Mouse (Mus musculus): ENCODE data around the gene Tril. TPM values are rescaled to one million over a fixed set of nuclear protein-coding genes. Genes with fewer than 3 reads are reported as not detected.

The Tril gene
- polyA plus RNA-seq, 1 experiment, result 2.3 TPM

GRCm38 (mm10) chr6:53853546-53853945 is 32.9 kb upstream of the Tril start:
- DNase-seq (ENCODE audit: low read depth in 1 of 2, low spot score in 2 of 2), result no peak
- Histone ChIP-seq H3K36me3 (ENCODE audit: control insufficient read depth, insufficient read depth, low read length) (no peaks in the 10 kb centered on the region), H3K27ac (ENCODE audit: insufficient read depth, low read length) (no peak overlapping the region), H3K27me3 (ENCODE audit: control insufficient read depth, insufficient read depth, low read length) (no peaks in the 10 kb centered on the region), H3K4me1 (ENCODE audit: control insufficient read depth, insufficient read depth, insufficient read length) (no peaks in the 10 kb centered on the region), H3K4me3 (ENCODE audit: extremely low read depth, insufficient read depth, insufficient read length) (no peak overlapping the region)
- TF ChIP-seq POLR2A (IDR thresholded peaks at IDR 0.05; ENCODE audit: low read depth, low read length), result no peak
- no peak for TF ChIP-seq CTCF (IDR thresholded peaks at IDR 0.05; ENCODE audit: extremely low read depth, insufficient read depth, insufficient read length, insufficient replicate concordance)
- WGBS, result 86% methylated on average over 3 of the region's 3 CpGs

DNA sequence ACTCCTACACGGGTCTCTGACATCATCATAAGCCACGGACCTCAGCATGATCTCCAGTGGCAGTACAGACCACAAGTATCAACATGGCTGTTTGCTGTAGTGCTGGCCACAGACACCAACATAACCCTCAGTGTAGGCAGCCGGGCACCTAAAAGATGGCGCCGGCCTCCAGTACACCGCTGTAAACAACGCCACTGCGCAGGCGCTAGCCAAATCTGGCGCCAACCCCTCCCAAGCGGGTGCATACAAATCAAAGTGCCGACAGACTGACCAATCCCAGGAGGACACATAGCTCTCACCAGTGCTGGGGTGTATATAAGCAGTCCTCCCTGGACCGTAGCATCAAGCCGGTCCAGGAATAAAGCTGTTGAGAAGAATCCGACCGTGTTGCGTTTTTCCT is 24.0 kb upstream of the Tril start:
- 94% methylated on average over 17 of the region's 17 CpGs for WGBS
- no peak for DNase-seq (ENCODE audit: low read depth in 1 of 2, low spot score in 2 of 2)
- no peak overlapping the region for H3K4me3 ChIP-seq (ENCODE audit: extremely low read depth, insufficient read depth, insufficient read length)
- no peaks in the 10 kb centered on the region for H3K4me1 ChIP-seq (ENCODE audit: control insufficient read depth, insufficient read depth, insufficient read length)
- no peaks in the 10 kb centered on the region for H3K36me3 ChIP-seq (ENCODE audit: control insufficient read depth, insufficient read depth, low read length)
- no peaks in the 10 kb centered on the region for H3K27me3 ChIP-seq (ENCODE audit: control insufficient read depth, insufficient read depth, low read length)
- TF ChIP-seq POLR2A (IDR thresholded peaks at IDR 0.05; ENCODE audit: low read depth, low read length) (no peak), CTCF (IDR thresholded peaks at IDR 0.05; ENCODE audit: extremely low read depth, insufficient read depth, insufficient read length, insufficient replicate concordance) (no peak)
- H3K27ac ChIP-seq (ENCODE audit: insufficient read depth, low read length), result no peak overlapping the region

DNA sequence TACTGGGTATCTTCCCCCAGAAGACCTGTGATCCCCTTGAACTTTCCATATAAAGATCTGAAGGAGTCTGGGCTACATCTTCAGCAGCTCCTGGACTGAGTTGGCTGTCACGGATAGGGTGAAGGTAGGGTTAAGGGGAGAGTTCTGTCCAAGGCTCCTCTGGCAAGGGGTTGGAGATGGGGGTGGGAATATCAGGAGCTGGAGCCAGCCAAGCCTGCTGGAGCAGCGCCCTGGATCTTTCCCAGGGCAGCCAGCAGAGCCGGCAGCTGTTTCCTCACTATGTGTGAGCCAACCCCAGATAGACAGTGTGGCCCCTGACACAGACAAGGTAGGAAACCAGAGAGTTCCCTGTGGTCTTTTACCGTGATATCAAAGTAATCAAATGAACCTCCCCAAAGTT is 4.6 kb upstream of the Tril start:
- H3K27me3 ChIP-seq (ENCODE audit: control insufficient read depth, insufficient read depth, low read length), result peaks cover 4% of the 10 kb centered on the region
- no peaks in the 10 kb centered on the region for H3K36me3 ChIP-seq (ENCODE audit: control insufficient read depth, insufficient read depth, low read length)
- no peak for TF ChIP-seq CTCF (IDR thresholded peaks at IDR 0.05; ENCODE audit: extremely low read depth, insufficient read depth, insufficient read length, insufficient replicate concordance)
- no peak for TF ChIP-seq POLR2A (IDR thresholded peaks at IDR 0.05; ENCODE audit: low read depth, low read length)
- WGBS, result 61% methylated on average over 4 of the region's 4 CpGs
- no peak for DNase-seq (ENCODE audit: low read depth in 1 of 2, low spot score in 2 of 2)
- H3K4me1 ChIP-seq (ENCODE audit: control insufficient read depth, insufficient read depth, insufficient read length), result no peaks in the 10 kb centered on the region
- no peak overlapping the region for H3K27ac ChIP-seq (ENCODE audit: insufficient read depth, low read length)
- no peak overlapping the region for H3K4me3 ChIP-seq (ENCODE audit: extremely low read depth, insufficient read depth, insufficient read length)

DNA sequence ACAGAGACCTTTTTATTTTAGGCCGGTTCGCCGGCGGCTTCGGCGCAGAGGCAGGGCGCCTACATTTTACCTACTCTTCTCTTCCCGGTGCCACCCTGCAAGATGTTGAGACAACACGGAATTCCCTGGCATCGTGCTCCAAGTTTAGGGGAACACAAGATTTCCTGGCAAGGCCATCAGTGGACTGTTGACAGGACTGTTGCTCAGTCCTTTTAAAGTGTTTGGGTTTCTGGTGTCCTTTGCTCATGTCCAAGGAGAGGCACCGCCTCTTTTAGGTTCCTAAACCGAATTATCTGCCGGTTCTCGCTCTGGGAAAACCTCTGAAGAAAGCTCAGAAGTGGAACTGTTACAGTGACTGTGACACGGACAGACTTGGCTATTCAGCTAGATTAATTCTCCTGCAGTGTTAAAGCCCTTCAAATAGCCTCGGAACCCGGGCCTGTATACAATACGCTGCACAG is 441 bp upstream of the Tril start:
- DNase-seq (ENCODE audit: low read depth in 1 of 2, low spot score in 2 of 2), result no peak
- Histone ChIP-seq H3K27me3 (ENCODE audit: control insufficient read depth, insufficient read depth, low read length) (peaks cover 15% of the 10 kb centered on the region), H3K27ac (ENCODE audit: insufficient read depth, low read length) (peak overlapping the region; percentile 64), H3K4me1 (ENCODE audit: control insufficient read depth, insufficient read depth, insufficient read length) (peaks cover 9% of the 10 kb centered on the region), H3K4me3 (ENCODE audit: extremely low read depth, insufficient read depth, insufficient read length) (peak overlapping the region; percentile 7; the same call in 1 of the 2 replicates), H3K36me3 (ENCODE audit: control insufficient read depth, insufficient read depth, low read length) (no peaks in the 10 kb centered on the region)
- no peak for TF ChIP-seq CTCF (IDR thresholded peaks at IDR 0.05; ENCODE audit: extremely low read depth, insufficient read depth, insufficient read length, insufficient replicate concordance)
- TF ChIP-seq POLR2A (IDR thresholded peaks at IDR 0.05; ENCODE audit: low read depth, low read length), result no peak
- 12% methylated on average over 18 of the region's 18 CpGs for WGBS

DNA sequence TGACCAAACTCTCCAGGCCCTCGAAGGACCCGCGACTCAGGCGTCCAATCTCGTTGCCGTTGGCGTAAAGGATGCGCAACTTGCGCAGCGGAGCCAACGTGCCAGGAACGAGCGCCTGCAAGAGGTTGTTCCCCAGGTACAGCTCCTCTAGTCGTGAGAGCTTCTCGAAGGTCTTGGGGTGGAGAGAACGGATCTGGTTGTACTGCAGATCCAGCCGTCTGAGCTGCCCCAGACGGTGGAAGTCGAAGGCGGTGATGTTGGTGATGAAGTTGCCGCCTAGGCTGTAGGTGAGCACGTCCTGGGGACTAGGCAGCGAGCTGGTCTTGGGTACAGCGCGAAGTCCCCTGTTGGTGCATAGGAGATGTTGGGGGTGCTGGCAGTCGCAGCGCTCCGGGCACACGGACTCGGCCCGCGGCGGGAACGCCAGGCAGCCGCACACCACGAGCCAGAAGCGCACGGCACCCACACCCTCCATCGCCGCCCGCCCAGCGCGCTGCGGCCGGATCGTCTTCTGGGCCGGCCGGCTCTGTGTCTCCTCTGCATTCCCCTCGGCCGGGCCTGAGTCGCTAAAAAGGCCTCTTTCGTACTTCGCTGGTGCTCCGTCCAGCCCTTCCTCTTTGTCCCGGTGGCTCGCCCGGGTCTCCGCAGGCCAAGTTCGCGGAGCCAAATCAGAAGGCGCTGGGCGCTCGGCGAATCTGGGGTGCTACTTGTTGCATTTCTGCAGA is 707 bp downstream of the Tril start:
- WGBS, result 6% methylated on average over 64 of the region's 64 CpGs
- H3K27ac ChIP-seq (ENCODE audit: insufficient read depth, low read length), result peak overlapping the region; percentile 64; the same call in 1 of the 2 replicates
- peak overlapping the region; percentile 12; the same call in 1 of the 2 replicates for H3K4me3 ChIP-seq (ENCODE audit: extremely low read depth, insufficient read depth, insufficient read length)
- no peak for TF ChIP-seq CTCF (IDR thresholded peaks at IDR 0.05; ENCODE audit: extremely low read depth, insufficient read depth, insufficient read length, insufficient replicate concordance)
- no peak for TF ChIP-seq POLR2A (IDR thresholded peaks at IDR 0.05; ENCODE audit: low read depth, low read length)
- peaks cover 15% of the 10 kb centered on the region for H3K27me3 ChIP-seq (ENCODE audit: control insufficient read depth, insufficient read depth, low read length)
- peaks cover 9% of the 10 kb centered on the region for H3K4me1 ChIP-seq (ENCODE audit: control insufficient read depth, insufficient read depth, insufficient read length)
- no peak for DNase-seq (ENCODE audit: low read depth in 1 of 2, low spot score in 2 of 2)
- no peaks in the 10 kb centered on the region for H3K36me3 ChIP-seq (ENCODE audit: control insufficient read depth, insufficient read depth, low read length)

- 8% methylated on average over 52 of the region's 52 CpGs for WGBS
- no peak for DNase-seq (ENCODE audit: low read depth in 1 of 2, low spot score in 2 of 2)
- peaks cover 9% of the 10 kb centered on the region for H3K4me1 ChIP-seq (ENCODE audit: control insufficient read depth, insufficient read depth, insufficient read length)
- peaks cover 15% of the 10 kb centered on the region for H3K27me3 ChIP-seq (ENCODE audit: control insufficient read depth, insufficient read depth, low read length)
- H3K36me3 ChIP-seq (ENCODE audit: control insufficient read depth, insufficient read depth, low read length), result no peaks in the 10 kb centered on the region
- TF ChIP-seq POLR2A (IDR thresholded peaks at IDR 0.05; ENCODE audit: low read depth, low read length) (no peak), CTCF (IDR thresholded peaks at IDR 0.05; ENCODE audit: extremely low read depth, insufficient read depth, insufficient read length, insufficient replicate concordance) (no peak)
- H3K4me3 ChIP-seq (ENCODE audit: extremely low read depth, insufficient read depth, insufficient read length), result peak overlapping the region; percentile 11; the same call in 1 of the 2 replicates
- H3K27ac ChIP-seq (ENCODE audit: insufficient read depth, low read length), result no peak overlapping the region
These were observed 1.6 kb downstream of the Tril start for GRCm38 (mm10) chr6:53818732-53819661.

All from spleen, adult 2 months (tissue).